Mouse (Mus musculus): ENCODE results near the gene Ubald1.

DNA sequence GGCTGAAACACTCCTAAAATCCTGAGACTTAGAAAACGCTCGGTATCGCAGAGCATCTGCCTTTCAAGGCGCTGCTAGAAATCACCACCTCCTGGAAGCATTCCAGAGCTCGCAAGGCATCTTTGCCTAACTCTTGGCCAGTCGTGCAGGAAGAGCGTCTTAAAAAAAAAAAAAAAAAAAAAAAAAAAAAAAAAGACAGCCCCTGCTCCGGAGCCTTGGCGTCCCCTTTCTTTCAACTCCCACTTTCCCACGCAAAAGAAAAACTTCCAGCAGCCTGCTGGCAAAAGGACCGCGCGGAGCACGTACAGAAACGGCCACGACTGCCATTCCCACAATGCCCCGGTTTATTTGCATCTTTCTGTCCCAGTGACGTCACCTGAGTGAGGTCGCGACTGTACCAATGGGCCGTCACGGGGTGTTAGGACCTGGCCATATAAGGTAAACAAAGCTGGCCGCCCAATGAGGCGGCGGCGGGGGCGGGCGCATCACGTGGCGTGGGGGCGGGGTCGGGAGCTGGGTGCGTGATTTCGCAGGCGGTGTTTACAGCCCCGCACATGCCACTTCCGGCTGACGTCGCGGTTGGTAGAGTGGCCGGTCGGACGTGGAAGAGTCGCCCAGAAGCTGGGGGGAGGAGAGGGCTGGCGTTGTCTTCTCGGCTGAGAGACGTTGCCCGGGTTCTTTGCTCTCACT, at the start of gene Ubald1:
- TF ChIP-seq CTCF (IDR thresholded peaks at IDR 0.05; ENCODE audit: borderline replicate concordance, control insufficient read depth, extremely low read depth, insufficient read depth, low read length, poor library complexity) = no peak
- TF ChIP-seq POLR2A (IDR thresholded peaks at IDR 0.05; ENCODE audit: control insufficient read depth, extremely low read depth, insufficient read depth, low read length, poor library complexity) = peak; percentile 67
